Mouse (Mus musculus) cortical plate, adult 2 months (tissue): Measurements from ENCODE around the gene Arid5b.

Source experiments
- CTCF ChIP-seq: fragments of 200-500 bp; IDR thresholded peaks from 2 replicates; pipeline ENCODE4 v1.5.1; 2011; ENCODE audit warnings: mild to moderate bottlenecking, control low read depth, low read length; ENCODE audit not compliant: insufficient read depth; ENCODE audit errors: extremely low read depth
- POLR2A ChIP-seq: fragments of 200-500 bp; IDR thresholded peaks from 2 replicates; pipeline ENCODE4 v1.6.1; 2011; ENCODE audit warnings: mild to moderate bottlenecking, low read length, control low read depth; ENCODE audit not compliant: insufficient read depth; ENCODE audit errors: extremely low read depth

GRCm38 (mm10) chr10:68156159-68156558 lies 122.4 kb downstream of the Arid5b start:
- TF ChIP-seq CTCF (peak; percentile 18; the same call in 1 of the 2 replicates), POLR2A (no peak)
